Mouse (Mus musculus): ENCODE data around the gene Gm5431. TPM values are rescaled to one million over a fixed set of nuclear protein-coding genes. Genes with fewer than 3 reads are reported as not detected.
"Not testable (repeated sequence)": the region's sequence is repeated elsewhere in the genome, so short reads cannot be mapped to it uniquely, and the experiment has no call there.

Gm5431 gene
- polyA plus RNA-seq, 1 experiment from 2014 or later = 0.16 TPM

- Histone ChIP-seq H3K4me2 (no peak overlapping the region), H3K27ac (ENCODE audit: low read depth, low read length) (no peak overlapping the region), H3K9me3 (replicated peaks; ENCODE audit: control insufficient read depth, low read length) (peaks cover 3% of the 10 kb centered on the region; the same call in 1 of the 2 replicates), H3K4me3 (ENCODE audit: low read depth, low read length) (no peak overlapping the region), H3K36me3 (ENCODE audit: control insufficient read depth, insufficient read depth, low read length) (no peaks in the 10 kb centered on the region), H3K4me1 (ENCODE audit: control insufficient read depth, insufficient read depth, low read length) (peaks cover 11% of the 10 kb centered on the region; the same call in 1 of the 2 replicates), H3K9ac (ENCODE audit: low read depth, low read length) (no peak overlapping the region), H3K27me3 (ENCODE audit: control insufficient read depth, insufficient read depth, low read length) (peaks cover 14% of the 10 kb centered on the region)
- 55% methylated on average over 2 of the region's 2 CpGs for WGBS (ENCODE audit: insufficient replicate concordance)
- ATAC-seq (replicated peaks; ENCODE audit: insufficient number of reproducible peaks, low FRiP score, low TSS enrichment) = no peak
Measured at GRCm38 (mm10) chr11:48850240-48850639, 51.8 kb downstream of the Gm5431 start.

GRCm38 (mm10) chr11:48846881-48847280, 55.1 kb downstream of the Gm5431 start:
- ATAC-seq (replicated peaks; ENCODE audit: insufficient number of reproducible peaks, low FRiP score, low TSS enrichment) = no peak
- Histone ChIP-seq H3K9me3 (replicated peaks; ENCODE audit: control insufficient read depth, low read length) (peaks cover 3% of the 10 kb centered on the region; the same call in 1 of the 2 replicates), H3K27me3 (ENCODE audit: control insufficient read depth, insufficient read depth, low read length) (peaks cover 20% of the 10 kb centered on the region), H3K36me3 (ENCODE audit: control insufficient read depth, insufficient read depth, low read length) (no peaks in the 10 kb centered on the region), H3K27ac (ENCODE audit: low read depth, low read length) (no peak overlapping the region), H3K4me1 (ENCODE audit: control insufficient read depth, insufficient read depth, low read length) (no peaks in the 10 kb centered on the region), H3K9ac (ENCODE audit: low read depth, low read length) (no peak overlapping the region), H3K4me3 (ENCODE audit: low read depth, low read length) (no peak overlapping the region), H3K4me2 (no peak overlapping the region)
- 57% methylated on average over 5 of the region's 5 CpGs for WGBS (ENCODE audit: insufficient replicate concordance)

- ATAC-seq (replicated peaks; ENCODE audit: insufficient number of reproducible peaks, low FRiP score, low TSS enrichment); H3K9ac ChIP-seq (ENCODE audit: low read depth, low read length); H3K27ac ChIP-seq (ENCODE audit: low read depth, low read length); H3K9me3 ChIP-seq (replicated peaks; ENCODE audit: control insufficient read depth, low read length); H3K4me2 ChIP-seq; H3K4me1 ChIP-seq (ENCODE audit: control insufficient read depth, insufficient read depth, low read length); H3K4me3 ChIP-seq (ENCODE audit: low read depth, low read length); H3K36me3 ChIP-seq (ENCODE audit: control insufficient read depth, insufficient read depth, low read length): not testable (repeated sequence)
- WGBS (ENCODE audit: insufficient replicate concordance) = 79% methylated on average over 2 of the region's 2 CpGs
- H3K27me3 ChIP-seq (ENCODE audit: control insufficient read depth, insufficient read depth, low read length) = peaks cover 20% of the 10 kb centered on the region
Measured at GRCm38 (mm10) chr11:48846362-48846761, 55.7 kb downstream of the Gm5431 start.

- Histone ChIP-seq H3K36me3 (ENCODE audit: control insufficient read depth, insufficient read depth, low read length) (no peaks in the 10 kb centered on the region), H3K9ac (ENCODE audit: low read depth, low read length) (peak overlapping the region; percentile 43; the same call in 1 of the 2 replicates), H3K4me3 (ENCODE audit: low read depth, low read length) (no peak overlapping the region), H3K9me3 (replicated peaks; ENCODE audit: control insufficient read depth, low read length) (no peaks in the 10 kb centered on the region), H3K27me3 (ENCODE audit: control insufficient read depth, insufficient read depth, low read length) (peaks cover 20% of the 10 kb centered on the region), H3K4me2 (peak overlapping the region; percentile 4; the same call in 1 of the 2 replicates), H3K4me1 (ENCODE audit: control insufficient read depth, insufficient read depth, low read length) (no peaks in the 10 kb centered on the region), H3K27ac (ENCODE audit: low read depth, low read length) (no peak overlapping the region)
- ATAC-seq (replicated peaks; ENCODE audit: insufficient number of reproducible peaks, low FRiP score, low TSS enrichment) = no peak
- WGBS (ENCODE audit: insufficient replicate concordance) = 27% methylated on average over 13 of the region's 13 CpGs
Measured at GRCm38 (mm10) chr11:48845244-48845815, 56.7 kb downstream of the Gm5431 start.

- Histone ChIP-seq H3K4me1 (ENCODE audit: control insufficient read depth, insufficient read depth, low read length) (no peaks in the 10 kb centered on the region), H3K9me3 (replicated peaks; ENCODE audit: control insufficient read depth, low read length) (no peaks in the 10 kb centered on the region), H3K27me3 (ENCODE audit: control insufficient read depth, insufficient read depth, low read length) (peaks cover 18% of the 10 kb centered on the region), H3K36me3 (ENCODE audit: control insufficient read depth, insufficient read depth, low read length) (no peaks in the 10 kb centered on the region), H3K27ac (ENCODE audit: low read depth, low read length) (no peak overlapping the region), H3K4me3 (ENCODE audit: low read depth, low read length) (no peak overlapping the region), H3K4me2 (no peak overlapping the region), H3K9ac (ENCODE audit: low read depth, low read length) (no peak overlapping the region)
- WGBS (ENCODE audit: insufficient replicate concordance) = 60% methylated on average over 6 of the region's 6 CpGs
- ATAC-seq (replicated peaks; ENCODE audit: insufficient number of reproducible peaks, low FRiP score, low TSS enrichment) = no peak
Measured at GRCm38 (mm10) chr11:48844309-48844708, 57.7 kb downstream of the Gm5431 start.

GRCm38 (mm10) chr11:48843202-48843601, 58.8 kb downstream of the Gm5431 start:
- 75% methylated on average over 11 of the region's 11 CpGs for WGBS (ENCODE audit: insufficient replicate concordance)
- Histone ChIP-seq H3K36me3 (ENCODE audit: control insufficient read depth, insufficient read depth, low read length) (no peaks in the 10 kb centered on the region), H3K9me3 (replicated peaks; ENCODE audit: control insufficient read depth, low read length) (no peaks in the 10 kb centered on the region), H3K27me3 (ENCODE audit: control insufficient read depth, insufficient read depth, low read length) (peaks cover 13% of the 10 kb centered on the region), H3K4me1 (ENCODE audit: control insufficient read depth, insufficient read depth, low read length) (0 out of 2 replicates have a peak, but pooled peaks cover 3% of the 10 kb centered on the region), H3K4me3 (ENCODE audit: low read depth, low read length) (no peak overlapping the region), H3K4me2 (no peak overlapping the region), H3K9ac (ENCODE audit: low read depth, low read length) (no peak overlapping the region), H3K27ac (ENCODE audit: low read depth, low read length) (no peak overlapping the region)
- no peak for ATAC-seq (replicated peaks; ENCODE audit: insufficient number of reproducible peaks, low FRiP score, low TSS enrichment)

GRCm38 (mm10) chr11:48842378-48842792, 59.6 kb downstream of the Gm5431 start:
- ATAC-seq (replicated peaks; ENCODE audit: insufficient number of reproducible peaks, low FRiP score, low TSS enrichment) = no peak
- WGBS (ENCODE audit: insufficient replicate concordance) = 76% methylated on average over 4 of the region's 4 CpGs
- Histone ChIP-seq H3K4me2 (no peak overlapping the region), H3K9me3 (replicated peaks; ENCODE audit: control insufficient read depth, low read length) (no peaks in the 10 kb centered on the region), H3K27ac (ENCODE audit: low read depth, low read length) (no peak overlapping the region), H3K4me1 (ENCODE audit: control insufficient read depth, insufficient read depth, low read length) (0 out of 2 replicates have a peak, but pooled peaks cover 3% of the 10 kb centered on the region), H3K36me3 (ENCODE audit: control insufficient read depth, insufficient read depth, low read length) (no peaks in the 10 kb centered on the region), H3K9ac (ENCODE audit: low read depth, low read length) (no peak overlapping the region), H3K4me3 (ENCODE audit: low read depth, low read length) (no peak overlapping the region), H3K27me3 (ENCODE audit: control insufficient read depth, insufficient read depth, low read length) (peaks cover 11% of the 10 kb centered on the region; the same call in 1 of the 2 replicates)

- H3K9me3 ChIP-seq (replicated peaks; ENCODE audit: control insufficient read depth, low read length) = no peaks in the 10 kb centered on the region
- ATAC-seq (replicated peaks; ENCODE audit: insufficient number of reproducible peaks, low FRiP score, low TSS enrichment) = no peak
Measured at GRCm38 (mm10) chr11:48841213-48841612, 60.8 kb downstream of the Gm5431 start.

GRCm38 (mm10) chr11:48840805-48841204, 61.2 kb downstream of the Gm5431 start:
- H3K4me3 ChIP-seq (ENCODE audit: low read depth, low read length) = no peak overlapping the region
- no peak for ATAC-seq (replicated peaks; ENCODE audit: insufficient number of reproducible peaks, low FRiP score, low TSS enrichment)
- no peaks in the 10 kb centered on the region for H3K9me3 ChIP-seq (replicated peaks; ENCODE audit: control insufficient read depth, low read length)
- no peak overlapping the region for H3K4me2 ChIP-seq
- H3K27ac ChIP-seq (ENCODE audit: low read depth, low read length) = no peak overlapping the region
- H3K9ac ChIP-seq (ENCODE audit: low read depth, low read length) = no peak overlapping the region
- peaks cover 11% of the 10 kb centered on the region; the same call in 1 of the 2 replicates for H3K27me3 ChIP-seq (ENCODE audit: control insufficient read depth, insufficient read depth, low read length)
- H3K36me3 ChIP-seq (ENCODE audit: control insufficient read depth, insufficient read depth, low read length) = no peaks in the 10 kb centered on the region
- H3K4me1 ChIP-seq (ENCODE audit: control insufficient read depth, insufficient read depth, low read length) = 0 out of 2 replicates have a peak, but pooled peaks cover 3% of the 10 kb centered on the region

More at GRCm38 (mm10) chr11:48841213-48841612, 60.8 kb downstream of the Gm5431 start:
- no peak overlapping the region for H3K4me3 ChIP-seq (ENCODE audit: low read depth, low read length)
- H3K36me3 ChIP-seq (ENCODE audit: control insufficient read depth, insufficient read depth, low read length) = no peaks in the 10 kb centered on the region
- H3K9ac ChIP-seq (ENCODE audit: low read depth, low read length) = no peak overlapping the region
- no peak overlapping the region for H3K27ac ChIP-seq (ENCODE audit: low read depth, low read length)
- H3K27me3 ChIP-seq (ENCODE audit: control insufficient read depth, insufficient read depth, low read length) = peaks cover 11% of the 10 kb centered on the region; the same call in 1 of the 2 replicates
- no peak overlapping the region for H3K4me2 ChIP-seq
- WGBS (ENCODE audit: insufficient replicate concordance) = 84% methylated on average over 5 of the region's 5 CpGs
- 0 out of 2 replicates have a peak, but pooled peaks cover 3% of the 10 kb centered on the region for H3K4me1 ChIP-seq (ENCODE audit: control insufficient read depth, insufficient read depth, low read length)
